Mouse (Mus musculus) hindbrain, embryonic 11.5 days (tissue): ENCODE data around the gene Treml4. TPM values are rescaled to one million over a fixed set of nuclear protein-coding genes. Genes with fewer than 3 reads are reported as not detected.
A peak's percentile ranks its signal among the peaks of the same experiment; 100 is the strongest.
"Not testable (repeated sequence)": the region's sequence is repeated elsewhere in the genome, so short reads cannot be mapped to it uniquely, and the experiment has no call there.

Experiments
- ATAC-seq: fragments of 200-750 bp; cut with Nextera tagmentation; 2 replicates; pipeline ENCODE4 v1.8.0; 2017; ENCODE audit warnings: mild to moderate bottlenecking, moderate TSS enrichment, moderate library complexity; ENCODE audit not compliant: low FRiP score
- DNase-seq: peaks from one replicate; pipeline ENCODE4 v3.0.0-alpha.2; 2015; ENCODE audit warnings: low spot score
- H3K27ac ChIP-seq: fragments of 300-500 bp; sonication (generic); 2 replicates; pipeline ENCODE4 v1.5.1; 2014; ENCODE audit warnings: mild to moderate bottlenecking, low read depth, low read length
- H3K27me3 ChIP-seq: fragments of 300-500 bp; sonication (generic); 2 replicates; pipeline ENCODE4 v1.6.1; 2014; ENCODE audit warnings: mild to moderate bottlenecking, low read length, moderate library complexity, mixed read lengths; ENCODE audit not compliant: control insufficient read depth, insufficient read depth
- H3K36me3 ChIP-seq: fragments of 300-500 bp; sonication (generic); 2 replicates; pipeline ENCODE4 v1.6.1; 2014; ENCODE audit warnings: mild to moderate bottlenecking, low read length, moderate library complexity, mixed read lengths; ENCODE audit not compliant: control insufficient read depth, insufficient read depth
- H3K4me1 ChIP-seq: fragments of 300-500 bp; sonication (generic); replicated peaks from 2 replicates; pipeline ENCODE4 v1.6.1; 2014; ENCODE audit warnings: low read length, mixed read lengths; ENCODE audit not compliant: control insufficient read depth, insufficient read depth
- H3K4me2 ChIP-seq: fragments of 300-500 bp; sonication (generic); replicated peaks from 2 replicates; pipeline ENCODE4 v1.6.1; 2014; ENCODE audit warnings: mild to moderate bottlenecking, low read depth, low read length
- H3K4me3 ChIP-seq: fragments of 300-500 bp; sonication (generic); 2 replicates; pipeline ENCODE4 v1.5.1; 2014; ENCODE audit warnings: low read depth, low read length
- H3K9ac ChIP-seq: fragments of 300-500 bp; sonication (generic); 2 replicates; pipeline ENCODE4 v1.6.1; 2014; ENCODE audit warnings: low read depth, low read length
- H3K9me3 ChIP-seq: fragments of 300-500 bp; sonication (generic); 2 replicates; pipeline ENCODE4 v1.6.1; 2016; ENCODE audit warnings: low read length; ENCODE audit not compliant: control insufficient read depth
- WGBS: fragments of 180-500 bp; shearing (Covaris S2); extraction: QIAGEN DNeasy Blood & Tissue Kit; methylation state at CpG from one replicate; pipeline ENCODE4 v1.1.7; 2014; 5-methylcytosine and 5-hydroxymethylcytosine counted together
- polyA plus RNA-seq: library from polyadenylated mRNA; unstranded; fragments of >200 nt; fragmentation: Nextera tagmentation; extraction: Ambion mirVana; gene quantifications from 2 replicates; pipeline ENCODE4 v1.2.1, GENCODE M21; 2014

Gene Treml4
- polyA plus RNA-seq, 1 experiment from 2014 or later, result 0.34 TPM

DNA sequence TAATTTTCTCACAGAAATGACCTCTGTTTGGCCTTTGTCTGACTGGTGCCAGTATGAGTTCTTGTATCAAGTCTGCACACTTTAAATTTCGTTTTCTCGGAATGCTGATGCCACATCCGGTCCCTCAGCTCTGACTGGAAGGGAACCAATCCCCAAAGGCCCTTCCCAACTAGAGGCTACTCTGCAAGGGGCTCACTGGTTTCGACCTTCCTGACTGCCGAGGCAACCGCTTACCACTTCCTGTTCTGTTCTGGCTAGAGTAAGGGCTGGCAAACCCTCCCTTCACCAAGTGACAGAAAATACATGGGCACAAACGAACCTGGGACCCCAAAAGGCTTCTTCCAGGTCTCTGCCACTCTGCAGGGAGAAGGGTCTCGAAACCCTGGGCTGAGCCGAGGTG is 36.8 kb downstream of the Treml4 start:
- ATAC-seq, result no peak

DNA sequence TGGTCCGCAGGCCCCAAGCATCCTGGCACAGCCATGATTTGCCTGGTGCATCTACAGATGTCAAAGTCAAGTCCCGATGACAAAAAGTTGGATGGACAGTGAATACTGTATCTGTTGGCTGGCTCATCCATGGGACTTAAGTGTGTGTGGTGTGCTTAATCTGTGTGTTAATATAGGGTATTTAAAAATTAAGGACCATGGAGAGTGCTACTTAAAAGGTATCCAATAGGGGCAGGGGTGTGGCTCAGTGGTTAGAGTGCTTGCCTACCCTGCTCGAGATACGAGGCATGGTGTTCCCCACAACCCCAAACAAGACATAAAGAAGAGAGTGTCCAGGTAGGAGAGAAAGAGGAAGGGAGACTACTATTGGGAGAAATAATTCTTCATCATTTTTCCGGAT is 37.7 kb downstream of the Treml4 start:
- H3K4me2 ChIP-seq, result no peak overlapping the region
- H3K27ac ChIP-seq, result no peak overlapping the region
- H3K9me3 ChIP-seq, result no peaks in the 10 kb centered on the region
- no peaks in the 10 kb centered on the region for H3K36me3 ChIP-seq
- DNase-seq (no peak), ATAC-seq (no peak)
- WGBS, result 85% methylated on average over 5 of the region's 5 CpGs
- no peak overlapping the region for H3K4me3 ChIP-seq
- no peak overlapping the region for H3K9ac ChIP-seq
- no peaks in the 10 kb centered on the region for H3K4me1 ChIP-seq
- no peaks in the 10 kb centered on the region for H3K27me3 ChIP-seq

More for the DNA sequence above, 36.8 kb downstream of the Treml4 start:
- Histone ChIP-seq H3K9ac (no peak overlapping the region), H3K36me3 (no peaks in the 10 kb centered on the region), H3K27me3 (no peaks in the 10 kb centered on the region), H3K27ac (no peak overlapping the region), H3K4me1 (no peaks in the 10 kb centered on the region), H3K4me3 (no peak overlapping the region), H3K9me3 (no peaks in the 10 kb centered on the region), H3K4me2 (no peak overlapping the region)
- no peak for DNase-seq
- WGBS, result 78% methylated on average over 9 of the region's 9 CpGs

DNA sequence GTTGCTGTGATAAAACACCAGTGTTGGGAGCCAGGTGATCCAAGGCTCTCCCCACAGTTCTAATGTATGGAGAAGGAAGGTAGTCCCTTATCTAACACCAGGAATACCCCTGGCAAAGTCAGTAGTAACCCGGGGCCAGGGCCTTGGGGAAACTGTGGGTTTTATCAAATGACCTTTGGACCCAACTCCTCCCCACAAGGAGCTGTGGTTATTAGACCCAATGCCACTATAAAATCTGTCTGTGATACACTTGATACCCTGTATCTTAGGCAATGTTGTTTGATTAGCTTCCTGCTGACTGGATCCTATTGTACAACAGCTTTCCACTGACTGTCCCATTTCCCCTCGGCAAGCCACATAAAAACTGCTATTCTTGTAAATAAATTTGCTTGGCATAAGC is 48.0 kb downstream of the Treml4 start:
- Histone ChIP-seq H3K9ac (no peak overlapping the region), H3K27ac (no peak overlapping the region), H3K36me3 (no peaks in the 10 kb centered on the region), H3K4me2 (no peak overlapping the region), H3K27me3 (no peaks in the 10 kb centered on the region), H3K4me1 (no peaks in the 10 kb centered on the region), H3K4me3 (no peak overlapping the region), H3K9me3 (no peaks in the 10 kb centered on the region)
- WGBS, result 88% methylated on average over 2 of the region's 2 CpGs
- ATAC-seq (no peak), DNase-seq (no peak)

DNA sequence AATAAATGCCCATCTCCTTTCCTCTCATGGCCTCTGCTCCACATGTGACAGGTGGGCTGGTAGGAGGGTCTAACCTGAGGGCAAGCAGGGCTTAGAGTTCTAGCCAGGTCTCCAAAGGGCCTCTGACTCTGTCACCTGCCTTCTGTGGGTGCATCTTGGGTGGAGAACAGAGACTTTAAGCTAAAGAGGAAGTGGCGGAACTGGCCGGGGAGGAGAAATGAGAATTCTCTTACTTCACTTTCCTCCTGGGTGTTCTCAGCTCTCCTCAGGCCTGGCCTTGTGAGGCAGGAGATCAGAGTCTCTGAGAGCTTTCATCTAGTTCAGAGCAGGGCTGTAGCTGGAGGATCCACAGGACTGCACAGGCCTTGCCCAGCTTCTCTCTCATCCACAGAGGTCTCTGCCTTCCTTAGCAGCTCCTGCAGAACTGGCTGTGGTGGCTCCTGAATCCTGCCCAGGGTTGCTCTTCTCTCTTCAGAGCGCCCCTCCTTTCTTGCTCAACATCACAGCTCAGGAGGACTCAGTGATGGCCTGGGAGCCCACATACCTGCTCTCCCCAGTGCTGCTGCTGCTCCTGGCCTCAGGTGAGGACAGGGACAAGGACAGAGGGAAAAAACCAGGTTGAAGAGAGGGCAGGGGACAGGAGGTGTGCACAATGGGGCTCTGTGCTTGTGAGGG is 51.9 kb downstream of the Treml4 start, which contains the start of gene B430306N03Rik:
Gene B430306N03Rik (plus strand): TSS at position 237 of the 675 bp plus-strand sequence.
- not testable (repeated sequence) for H3K4me3 ChIP-seq, DNase-seq, H3K9ac ChIP-seq, H3K36me3 ChIP-seq, H3K27me3 ChIP-seq, H3K4me1 ChIP-seq, ATAC-seq, H3K9me3 ChIP-seq, H3K27ac ChIP-seq, H3K4me2 ChIP-seq
- WGBS, result 89% methylated on average over 3 of the region's 3 CpGs

DNA sequence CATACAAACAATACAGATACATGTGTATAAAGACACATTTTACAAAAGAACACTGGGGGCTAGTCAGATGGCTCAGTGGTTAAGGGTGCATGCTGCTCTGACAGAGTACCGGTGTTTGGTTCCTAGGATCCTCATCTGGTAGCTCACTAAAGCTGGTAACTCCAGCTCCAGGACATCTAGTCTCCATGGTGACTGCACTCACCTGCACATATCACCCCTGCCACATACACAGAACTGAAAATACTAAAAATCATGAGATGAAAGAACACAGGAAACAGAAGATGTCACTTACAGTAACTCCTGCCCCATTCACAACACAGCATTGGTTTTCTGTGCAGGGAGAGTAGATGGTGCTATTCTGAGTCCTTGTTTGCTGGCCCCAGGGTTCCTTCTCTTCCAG is 54.6 kb downstream of the Treml4 start:
- 82% methylated on average over 1 of the region's 1 CpGs for WGBS
- DNase-seq, result no peak
- H3K36me3 ChIP-seq, result no peaks in the 10 kb centered on the region
- H3K4me1 ChIP-seq, result no peaks in the 10 kb centered on the region
- no peak for ATAC-seq
- H3K27ac ChIP-seq, result no peak overlapping the region
- no peaks in the 10 kb centered on the region for H3K27me3 ChIP-seq
- H3K9me3 ChIP-seq, result no peaks in the 10 kb centered on the region
- H3K4me3 ChIP-seq, result no peak overlapping the region
- no peak overlapping the region for H3K4me2 ChIP-seq
- H3K9ac ChIP-seq, result no peak overlapping the region

DNA sequence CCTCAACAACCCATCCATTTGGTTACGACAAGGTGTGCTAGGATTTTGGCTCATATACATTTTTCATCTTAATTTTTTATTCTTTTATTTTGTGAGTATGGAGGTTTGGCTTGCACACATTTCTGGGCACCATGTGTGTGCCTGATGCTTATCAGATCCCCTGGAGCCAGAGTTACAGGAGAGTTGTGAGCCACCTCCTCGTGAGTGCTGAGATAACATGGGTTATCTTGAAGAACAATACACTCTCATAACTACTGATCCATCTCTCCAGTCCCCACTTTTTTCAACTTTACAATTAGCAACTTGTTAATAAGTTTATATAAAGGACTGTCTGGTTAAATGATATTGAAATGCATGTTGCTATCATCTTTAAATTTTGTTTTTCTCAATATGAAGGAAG is 57.2 kb downstream of the Treml4 start:
- Histone ChIP-seq H3K27me3 (no peaks in the 10 kb centered on the region), H3K4me2 (no peak overlapping the region), H3K9me3 (no peaks in the 10 kb centered on the region), H3K4me1 (no peaks in the 10 kb centered on the region), H3K4me3 (no peak overlapping the region), H3K27ac (no peak overlapping the region), H3K9ac (no peak overlapping the region), H3K36me3 (no peaks in the 10 kb centered on the region)
- WGBS, result 88% methylated on average over 2 of the region's 2 CpGs
- ATAC-seq, result no peak
- no peak for DNase-seq

DNA sequence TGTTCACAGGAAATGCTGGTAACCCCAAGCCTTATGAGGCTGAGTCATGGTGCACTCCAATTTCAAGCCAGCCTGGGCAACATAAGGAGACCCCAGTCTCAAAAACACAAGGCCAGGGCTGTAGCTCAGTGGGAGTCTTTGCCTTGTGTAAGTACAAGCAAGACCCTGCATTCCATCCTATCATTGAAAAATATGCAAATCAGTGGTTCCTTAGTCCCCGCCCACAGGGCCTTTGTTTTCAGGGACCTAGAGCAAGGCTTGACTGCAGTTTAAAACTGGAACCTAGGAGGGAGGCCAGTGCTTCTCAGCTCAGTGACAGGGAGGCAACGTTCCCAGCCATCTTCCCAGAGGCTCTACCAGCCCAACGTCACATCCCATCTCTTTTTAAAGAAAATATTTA is 59.1 kb downstream of the Treml4 start:
- H3K36me3 ChIP-seq, result no peaks in the 10 kb centered on the region
- no peak overlapping the region for H3K27ac ChIP-seq
- WGBS, result 68% methylated on average over 3 of the region's 3 CpGs
- no peaks in the 10 kb centered on the region for H3K27me3 ChIP-seq
- H3K9me3 ChIP-seq, result no peaks in the 10 kb centered on the region
- H3K9ac ChIP-seq, result no peak overlapping the region
- DNase-seq (peak; percentile 7), ATAC-seq (no peak)
- H3K4me3 ChIP-seq, result no peak overlapping the region
- H3K4me2 ChIP-seq, result no peak overlapping the region
- no peaks in the 10 kb centered on the region for H3K4me1 ChIP-seq

- DNase-seq (no peak), ATAC-seq (no peak)
- H3K36me3 ChIP-seq, result no peaks in the 10 kb centered on the region
- no peaks in the 10 kb centered on the region for H3K9me3 ChIP-seq
- H3K9ac ChIP-seq, result no peak overlapping the region
- H3K4me2 ChIP-seq, result no peak overlapping the region
- H3K4me1 ChIP-seq, result no peaks in the 10 kb centered on the region
- WGBS, result 88% methylated on average over 5 of the region's 5 CpGs
- no peaks in the 10 kb centered on the region for H3K27me3 ChIP-seq
- H3K4me3 ChIP-seq, result no peak overlapping the region
- H3K27ac ChIP-seq, result no peak overlapping the region
Measured at GRCm38 (mm10) chr17:48324258-48324657, 60.2 kb downstream of the Treml4 start.
